Mouse (Mus musculus) v-Abl transformed pro-B cells (cell line): Measurements from ENCODE around the gene Carnmt1.

Experiments
- in situ Hi-C, 2 experiments: fragments of 400-800 bp; cut with MboI; formaldehyde crosslinking; loops; one replicate each; pipeline ENCODE4 v1.15.1; 2025; ENCODE audit not compliant: unreplicated experiment in 2 of 2

The Carnmt1 gene

GRCm38 (mm10) chr19:18670608-18671007, at the start of gene Carnmt1:
TSS of gene Carnmt1 (plus strand) at chr19:18670764.
- in situ Hi-C loops, result loop anchor here in 1 of 2 experiments (5.0 kb wide), 1 partner anchor 42 kb away; the partner anchor contains the start of gene D030056L22Rik

- in situ Hi-C loops, result loop anchor here in 1 of 2 experiments (25.0 kb wide), 1 partner anchor 1862 kb away; no protein-coding TSS in a partner anchor
Observed at GRCm38 (mm10) chr19:18623894-18624293, 46.7 kb upstream of the Carnmt1 start.

- in situ Hi-C loops, result no loop called here
Observed at GRCm38 (mm10) chr19:18629589-18629988, 41.0 kb upstream of the Carnmt1 start.

- in situ Hi-C loops, result no loop called here
Observed at GRCm38 (mm10) chr19:18630221-18631119, 40.1 kb upstream of the Carnmt1 start.

GRCm38 (mm10) chr19:18631161-18631643, 39.4 kb upstream of the Carnmt1 start:
- in situ Hi-C loops, result no loop called here

GRCm38 (mm10) chr19:18631644-18632219, 38.8 kb upstream of the Carnmt1 start, which contains the start of the genes Ostf1 and Nmrk1:
TSS of gene Ostf1 (minus strand) at chr19:18631823.
TSS of gene Nmrk1 (plus strand) at chr19:18631950.
- in situ Hi-C loops, result no loop called here

- in situ Hi-C loops, result no loop called here
Observed at GRCm38 (mm10) chr19:18632231-18633185, 38.1 kb upstream of the Carnmt1 start.

GRCm38 (mm10) chr19:18637954-18638353, 32.6 kb upstream of the Carnmt1 start:
- in situ Hi-C loops, result no loop called here

GRCm38 (mm10) chr19:18638949-18639348, 31.6 kb upstream of the Carnmt1 start:
- in situ Hi-C loops, result no loop called here

GRCm38 (mm10) chr19:18639552-18639951, 31.0 kb upstream of the Carnmt1 start:
- in situ Hi-C loops, result no loop called here

GRCm38 (mm10) chr19:18641001-18641400, 29.6 kb upstream of the Carnmt1 start:
- in situ Hi-C loops, result no loop called here

- in situ Hi-C loops, result no loop called here
Observed at GRCm38 (mm10) chr19:18643411-18643810, 27.2 kb upstream of the Carnmt1 start.

GRCm38 (mm10) chr19:18644084-18644483, 26.5 kb upstream of the Carnmt1 start:
- in situ Hi-C loops, result no loop called here

- in situ Hi-C loops, result no loop called here
Observed at GRCm38 (mm10) chr19:18646397-18646796, 24.2 kb upstream of the Carnmt1 start.

- in situ Hi-C loops, result no loop called here
Observed at GRCm38 (mm10) chr19:18646853-18647420, 23.6 kb upstream of the Carnmt1 start.

GRCm38 (mm10) chr19:18647775-18648557, 22.6 kb upstream of the Carnmt1 start:
- in situ Hi-C loops, result no loop called here

- in situ Hi-C loops, result no loop called here
Observed at GRCm38 (mm10) chr19:18648558-18648945, 22.0 kb upstream of the Carnmt1 start.

- in situ Hi-C loops, result no loop called here
Observed at GRCm38 (mm10) chr19:18649955-18650354, 20.6 kb upstream of the Carnmt1 start.

GRCm38 (mm10) chr19:18650473-18650872, 20.1 kb upstream of the Carnmt1 start:
- in situ Hi-C loops, result no loop called here
